Mouse (Mus musculus) kidney, adult 2 months (tissue): ENCODE results near the gene Nemp1.

Experiments
- CTCF ChIP-seq: fragments of 200-500 bp; conservative IDR thresholded peaks from 2 replicates; pipeline ENCODE4 v1.5.1; 2011; ENCODE audit warnings: low read depth, mild to moderate bottlenecking, control low read depth, low read length, moderate library complexity, mixed read lengths; ENCODE audit not compliant: insufficient read depth, insufficient read length
- POLR2A ChIP-seq: fragments of 200-500 bp; IDR thresholded peaks from one replicate; pipeline ENCODE4 v1.6.1; 2011; ENCODE audit warnings: low read depth, low read length, control low read depth

DNA sequence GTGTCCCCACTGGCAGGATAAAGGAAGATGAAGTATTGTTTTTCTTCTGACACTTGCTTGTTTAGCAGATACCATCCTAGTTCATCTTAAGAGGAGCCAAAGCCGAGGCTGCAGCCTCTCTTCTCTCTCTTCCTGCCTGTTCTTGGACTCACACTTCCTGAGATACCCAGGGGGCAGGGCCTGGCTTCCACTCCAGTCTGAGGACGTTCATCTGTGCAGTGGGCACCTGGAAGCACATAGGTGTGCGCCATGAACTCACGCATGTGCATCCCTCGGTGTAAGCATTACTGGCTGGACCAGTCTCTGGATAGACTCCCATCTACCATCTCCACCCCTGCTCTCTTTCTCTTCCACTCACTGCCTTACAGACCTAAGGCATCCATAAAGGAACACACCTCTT, 26.3 kb upstream of the Nemp1 start:
- TF ChIP-seq CTCF, result no peak
- TF ChIP-seq POLR2A, result no peak
